Comparison of ENCODE assay signal across 8 mouse cellular contexts in genomic region chr10:80960551-80961508, GRCm38 (mm10). TPM values are rescaled to one million over a fixed set of nuclear protein-coding genes. Genes with fewer than 3 reads are reported as not detected.
A peak's percentile ranks its signal among the peaks of the same experiment; 100 is the strongest.
DNase-seq lines count a peak whose midpoint lies in the region; ATAC-seq and TF ChIP-seq lines count a peak whose summit lies in the region.

No protein-coding gene starts in this region.

- H3K9ac ChIP-seq in heart, postnatal 0 days (replicated peaks; ENCODE audit: low read depth, low read length): no peak overlapping the region
- no peak overlapping the region for H3K9ac ChIP-seq in limb, embryonic 15.5 days
- 0 out of 2 replicates have a peak overlapping the region, but pooled peaks have one; percentile 26 for H3K9ac ChIP-seq in neural tube, embryonic 13.5 days

- peak overlapping the region; percentile 84 for H3K27ac ChIP-seq in heart, postnatal 0 days (ENCODE audit: low read depth)
- H3K27ac ChIP-seq in limb, embryonic 15.5 days: peak overlapping the region; percentile 87
- H3K27ac ChIP-seq in neural tube, embryonic 13.5 days (replicated peaks): 0 out of 2 replicates have a peak overlapping the region, but pooled peaks have one; percentile 20

- H3K36me3 ChIP-seq in heart, postnatal 0 days (replicated peaks; ENCODE audit: control insufficient read depth, insufficient read depth, low read length): no peaks in the 10 kb centered on the region
- H3K36me3 ChIP-seq in limb, embryonic 15.5 days: no peaks in the 10 kb centered on the region
- no peaks in the 10 kb centered on the region for H3K36me3 ChIP-seq in neural tube, embryonic 13.5 days

- ATAC-seq in heart, postnatal 0 days (ENCODE audit: insufficient read depth, low read depth): peak; percentile 71
- ATAC-seq in limb, embryonic 15.5 days (ENCODE audit: insufficient number of reproducible peaks, low FRiP score, low TSS enrichment, low read depth): peak; percentile 57
- ATAC-seq in neural tube, embryonic 13.5 days (ENCODE audit: low read depth): no peak

- TF ChIP-seq CTCF in heart, postnatal 0 days (IDR thresholded peaks at IDR 0.05; ENCODE audit: low read depth): peak; percentile 40

- WGBS in heart, postnatal 0 days: 14% methylated on average over 12 of the region's 16 CpGs
- WGBS in limb, embryonic 15.5 days: 11% methylated on average over 16 of the region's 16 CpGs
- 13% methylated on average over 16 of the region's 16 CpGs for WGBS in neural tube, embryonic 13.5 days

- H3K9me3 ChIP-seq in heart, postnatal 0 days (replicated peaks; ENCODE audit: control insufficient read depth, low read length): no peaks in the 10 kb centered on the region
- no peaks in the 10 kb centered on the region for H3K9me3 ChIP-seq in limb, embryonic 15.5 days
- no peaks in the 10 kb centered on the region for H3K9me3 ChIP-seq in neural tube, embryonic 13.5 days

- no peak for TF ChIP-seq EP300 in heart, postnatal 0 days (IDR thresholded peaks at IDR 0.05; ENCODE audit: low read depth)

- no peak overlapping the region for H3K4me3 ChIP-seq in heart, postnatal 0 days (ENCODE audit: low read depth, low read length)
- H3K4me3 ChIP-seq in limb, embryonic 15.5 days: no peak overlapping the region
- no peak overlapping the region for H3K4me3 ChIP-seq in neural tube, embryonic 13.5 days

- peaks cover 24% of the 10 kb centered on the region for H3K4me1 ChIP-seq in heart, postnatal 0 days (ENCODE audit: control insufficient read depth, insufficient read depth)
- peaks cover 46% of the 10 kb centered on the region for H3K4me1 ChIP-seq in limb, embryonic 15.5 days
- H3K4me1 ChIP-seq in neural tube, embryonic 13.5 days (replicated peaks): peaks cover 21% of the 10 kb centered on the region; the same call in 1 of the 2 replicates

- H3K4me2 ChIP-seq in heart, postnatal 0 days (ENCODE audit: low read depth, low read length): no peak overlapping the region
- H3K4me2 ChIP-seq in limb, embryonic 15.5 days: peak overlapping the region; percentile 29; the same call in 1 of the 2 replicates
- no peak overlapping the region for H3K4me2 ChIP-seq in neural tube, embryonic 13.5 days

- peak; percentile 26 for DNase-seq in right cerebral cortex, postnatal 4 days
- DNase-seq in right cerebral cortex, postnatal 10 days (ENCODE audit: low spot score in 2 of 2): no peak
- peak; percentile 82 for DNase-seq in embryo, embryonic 9.5 days (ENCODE audit: extremely low spot score)
- DNase-seq in heart, postnatal 0 days (ENCODE audit: low spot score): peak; percentile 79
- DNase-seq in layer of hippocampus, adult 11-12 months (ENCODE audit: low spot score): no peak
- DNase-seq in cerebellum, adult 11-12 months: no peak

- H3K27me3 ChIP-seq in heart, postnatal 0 days (ENCODE audit: control insufficient read depth, insufficient read depth, low read length): no peaks in the 10 kb centered on the region
- no peaks in the 10 kb centered on the region for H3K27me3 ChIP-seq in limb, embryonic 15.5 days
- no peaks in the 10 kb centered on the region for H3K27me3 ChIP-seq in neural tube, embryonic 13.5 days

RNA-seq across cellular contexts. Expression of gene Gadd45b, which starts 31.0 kb away (rescaled TPM):
- 18.9 and 26.8 TPM in 2 replicates for total RNA-seq in heart, postnatal 0 days (2014; rRNA removed; ENCODE audit: low replicate concordance)
- 22.3 and 28.0 TPM in 2 replicates for polyA plus RNA-seq in heart, postnatal 0 days (2015; fragmentation: Nextera tagmentation; extraction: Ambion mirVana)
- 44.4 and 44.7 TPM in 2 replicates for polyA plus RNA-seq in limb, embryonic 15.5 days (2015; fragmentation: Nextera tagmentation; extraction: Ambion mirVana)
- polyA plus RNA-seq in neural tube, embryonic 13.5 days (2015; fragmentation: Nextera tagmentation; extraction: Ambion mirVana): 8.8 and 9.0 TPM in 2 replicates

RNA-seq across cellular contexts. Expression of gene Lmnb2, which starts 42.8 kb away (rescaled TPM):
- total RNA-seq in heart, postnatal 0 days (2014; rRNA removed; ENCODE audit: low replicate concordance): 13.9 and 18.9 TPM in 2 replicates
- 9.1 and 9.7 TPM in 2 replicates for polyA plus RNA-seq in heart, postnatal 0 days (2015; fragmentation: Nextera tagmentation; extraction: Ambion mirVana)
- 51.6 and 58.2 TPM in 2 replicates for polyA plus RNA-seq in limb, embryonic 15.5 days (2015; fragmentation: Nextera tagmentation; extraction: Ambion mirVana)
- 38.3 and 41.6 TPM in 2 replicates for polyA plus RNA-seq in neural tube, embryonic 13.5 days (2015; fragmentation: Nextera tagmentation; extraction: Ambion mirVana)

RNA-seq across cellular contexts. Expression of gene Gng7, which starts 53.9 kb away (rescaled TPM):
- total RNA-seq in heart, postnatal 0 days (2014; rRNA removed; ENCODE audit: low replicate concordance): 0.11 and 0.93 TPM in 2 replicates
- 0.64 and 0.85 TPM in 2 replicates for polyA plus RNA-seq in heart, postnatal 0 days (2015; fragmentation: Nextera tagmentation; extraction: Ambion mirVana)
- polyA plus RNA-seq in limb, embryonic 15.5 days (2015; fragmentation: Nextera tagmentation; extraction: Ambion mirVana): 7.7 and 8.7 TPM in 2 replicates
- 16.2 and 17.4 TPM in 2 replicates for polyA plus RNA-seq in neural tube, embryonic 13.5 days (2015; fragmentation: Nextera tagmentation; extraction: Ambion mirVana)

Comparison
In these comparisons a context has a peak if more than half of its experiments do, and no peak if none do; other contexts are left out.
1. DNase-seq: peak in right cerebral cortex, postnatal 4 days (single experiment), embryo, embryonic 9.5 days (single experiment) and heart, postnatal 0 days (single experiment); none in right cerebral cortex, postnatal 10 days (0 of 2), layer of hippocampus, adult 11-12 months (single experiment) and cerebellum, adult 11-12 months (single experiment).
2. H3K27ac ChIP-seq: peak in every context shown above with its lines; median percentile 87 in limb, embryonic 15.5 days; 84 in heart, postnatal 0 days; 20 in neural tube, embryonic 13.5 days.